Mouse (Mus musculus) layer of hippocampus, adult 2 months (tissue): ENCODE measurements at regions not wholly inside any gene's neighbourhood (a gene's known extent, or its start where the extent isn't known, plus 50 kb on each side); places are given as distances from the start of the nearest gene placed in this dataset.
A peak's percentile ranks its signal among the peaks of the same experiment; 100 is the strongest.

Experiments
- DNase-seq, 2 experiments: peaks; one replicate each; pipeline ENCODE4 v3.0.0; 2022; ENCODE audit warnings: low spot score in 2 of 2
- H3K27ac ChIP-seq: fragments of 200-600 bp; 2 replicates; pipeline ENCODE4 v1.8.1; 2022
- H3K4me3 ChIP-seq: fragments of 200-600 bp; 2 replicates; pipeline ENCODE4 v1.8.1; 2022; ENCODE audit warnings: mild to moderate bottlenecking
- CTCF ChIP-seq: fragments of 200-600 bp; conservative IDR thresholded peaks from 2 replicates; pipeline ENCODE4 v1.8.1; 2022; ENCODE audit warnings: antibody characterized with exemption, mild to moderate bottlenecking, moderate library complexity

- Histone ChIP-seq H3K4me3 (no peak overlapping the region), H3K27ac (no peak overlapping the region)
- TF ChIP-seq CTCF, result no peak
- DNase-seq, result peak in 1 of 2 experiments; percentile 3
Measured at GRCm38 (mm10) chr8:54416691-54417090, 112.7 kb upstream of the Asb5 start.

DNA sequence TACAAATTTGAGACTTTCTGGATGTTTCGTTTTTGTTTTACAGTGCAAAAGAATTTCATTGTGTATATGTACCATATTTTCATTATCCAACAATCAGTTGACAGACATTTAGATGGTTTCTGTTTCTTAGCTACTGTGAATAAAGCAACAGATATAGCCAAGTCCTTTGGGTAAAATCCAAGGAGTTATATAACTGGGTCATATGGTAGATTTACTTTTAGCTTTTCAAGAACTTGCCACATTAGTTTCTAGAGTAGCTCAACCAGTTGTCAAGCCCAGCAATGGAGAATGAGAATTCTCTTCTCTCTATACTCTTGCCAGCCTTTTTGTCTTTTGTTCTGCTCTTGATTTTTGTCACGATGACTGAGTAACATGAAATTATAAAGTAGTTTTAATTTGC lies 111.3 kb upstream of the Asb5 start:
- DNase-seq, result no peak
- H3K27ac ChIP-seq, result no peak overlapping the region
- no peak overlapping the region for H3K4me3 ChIP-seq
- TF ChIP-seq CTCF, result no peak

GRCm38 (mm10) chr8:54420339-54421098 lies 108.9 kb upstream of the Asb5 start:
- no peak for TF ChIP-seq CTCF
- Histone ChIP-seq H3K4me3 (no peak overlapping the region), H3K27ac (no peak overlapping the region)
- no peak for DNase-seq

DNA sequence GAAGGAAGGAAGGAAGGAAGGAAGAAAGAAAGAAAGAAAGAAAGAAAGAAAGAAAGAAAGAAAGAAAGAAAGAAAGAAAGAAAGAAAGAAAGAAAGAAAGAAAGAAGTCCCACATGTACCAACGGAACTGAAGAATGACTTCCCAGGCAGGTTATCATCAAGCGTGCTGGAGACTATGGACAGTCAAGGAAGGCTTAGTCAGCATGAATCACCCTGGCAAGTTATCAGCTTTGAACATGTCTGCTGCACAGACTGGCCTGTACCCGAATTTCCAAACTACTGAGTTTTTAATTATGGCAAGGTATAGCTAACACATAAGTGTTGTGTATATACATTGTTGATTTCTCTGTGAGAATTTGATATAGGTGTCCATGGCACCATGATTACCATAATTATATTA lies 104.3 kb upstream of the Asb5 start:
- no peak overlapping the region for H3K27ac ChIP-seq
- H3K4me3 ChIP-seq, result no peak overlapping the region
- DNase-seq, result no peak
- no peak for TF ChIP-seq CTCF

DNA sequence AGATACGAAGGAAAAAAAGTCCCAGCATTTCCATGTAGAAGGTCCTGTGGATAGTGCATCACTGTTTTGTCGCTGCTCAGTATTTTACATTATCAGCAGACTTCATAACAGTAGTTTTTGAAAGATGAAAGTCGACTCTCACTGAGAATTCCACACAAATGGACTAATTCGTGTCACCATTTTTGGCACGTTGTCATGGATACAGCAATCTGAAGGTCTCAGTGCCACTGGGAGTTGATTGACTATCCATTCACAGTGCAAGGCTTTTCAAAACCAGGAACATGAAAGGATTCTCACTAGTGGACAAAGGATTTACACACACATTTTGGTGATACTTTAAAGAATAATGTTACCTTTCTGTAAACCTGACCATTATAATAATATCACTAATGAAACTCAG lies 93.7 kb upstream of the Asb5 start:
- DNase-seq, result no peak
- TF ChIP-seq CTCF, result no peak
- no peak overlapping the region for H3K27ac ChIP-seq
- H3K4me3 ChIP-seq, result no peak overlapping the region

DNA sequence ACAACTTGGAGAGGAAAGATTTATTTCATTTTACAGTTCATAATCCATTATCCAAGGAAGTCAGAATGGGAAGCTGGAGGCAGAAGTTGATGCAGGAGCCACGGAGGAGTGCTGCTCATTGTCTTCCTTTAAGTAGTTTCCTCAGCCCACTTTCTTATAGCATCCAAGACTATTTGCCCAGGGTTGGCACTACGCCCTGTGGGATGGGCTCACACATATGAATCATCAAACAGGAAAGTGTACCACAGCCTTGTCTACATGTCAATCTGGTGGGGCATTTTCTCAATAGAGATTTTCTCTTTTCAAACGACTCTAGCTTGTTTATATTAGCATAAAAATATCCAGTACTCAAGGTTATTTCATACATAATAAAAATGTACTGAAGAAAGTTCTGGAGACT lies 88.2 kb upstream of the Asb5 start:
- no peak for TF ChIP-seq CTCF
- no peak for DNase-seq
- Histone ChIP-seq H3K4me3 (no peak overlapping the region), H3K27ac (no peak overlapping the region)

GRCm38 (mm10) chr8:54442395-54442794 lies 87.0 kb upstream of the Asb5 start:
- Histone ChIP-seq H3K4me3 (no peak overlapping the region), H3K27ac (no peak overlapping the region)
- no peak for TF ChIP-seq CTCF
- no peak for DNase-seq

GRCm38 (mm10) chr8:54446370-54446769 lies 83.0 kb upstream of the Asb5 start:
- H3K4me3 ChIP-seq, result no peak overlapping the region
- DNase-seq, result no peak
- H3K27ac ChIP-seq, result no peak overlapping the region
- TF ChIP-seq CTCF, result no peak

DNA sequence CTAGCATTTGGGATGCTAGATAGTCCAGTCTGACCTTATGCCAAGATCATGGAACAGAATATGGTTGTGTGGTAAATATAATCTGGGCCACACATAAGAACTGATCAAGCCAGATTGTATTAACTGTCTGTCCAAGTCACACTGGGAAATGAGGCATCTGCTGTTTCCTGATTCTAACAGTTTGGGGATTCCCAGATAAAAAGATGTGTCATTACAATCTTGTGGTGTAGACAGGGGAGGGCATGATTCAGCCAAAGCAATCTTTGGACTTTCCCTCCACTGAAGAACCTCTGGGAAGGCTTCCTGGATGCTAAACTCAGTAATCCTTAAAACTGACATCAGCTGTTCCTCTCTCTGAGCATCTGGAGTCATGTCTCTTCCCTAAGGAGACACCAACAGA lies 79.6 kb upstream of the Asb5 start:
- DNase-seq, result no peak
- H3K4me3 ChIP-seq, result no peak overlapping the region
- H3K27ac ChIP-seq, result no peak overlapping the region
- TF ChIP-seq CTCF, result no peak

DNA sequence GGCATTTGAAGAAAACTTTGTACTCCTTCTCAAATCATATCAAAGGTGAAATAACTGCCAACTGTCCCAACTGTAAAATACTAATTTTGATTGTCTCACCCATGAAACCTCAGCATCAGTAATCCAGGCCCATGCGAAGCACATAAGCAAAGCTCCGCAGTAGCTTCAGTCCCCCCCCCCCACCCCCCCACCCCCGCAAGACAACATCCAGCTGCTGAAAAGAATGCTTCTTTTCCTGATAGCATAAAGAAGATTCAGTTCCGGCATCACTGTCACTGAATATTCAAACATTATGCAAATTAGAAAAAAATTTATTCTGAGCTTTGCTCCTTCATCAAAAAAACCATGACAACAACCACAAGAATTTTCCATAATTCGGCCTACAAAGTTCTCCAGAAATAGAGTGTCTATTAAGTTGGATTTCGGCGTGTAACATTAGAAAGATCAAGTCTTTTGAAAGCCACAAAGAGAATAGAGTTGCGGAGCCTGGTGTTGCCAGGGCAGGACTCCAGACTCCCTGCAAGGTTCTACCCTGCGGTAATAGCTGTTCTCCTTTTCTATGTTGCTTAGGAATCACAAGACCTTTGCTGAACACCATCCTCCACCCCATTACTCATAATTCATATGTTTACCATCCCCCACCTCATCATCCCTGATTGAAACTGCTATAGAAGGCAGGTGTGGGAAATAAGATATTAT lies 77.9 kb upstream of the Asb5 start:
- no peak for DNase-seq

GRCm38 (mm10) chr8:54464977-54465376 lies 64.4 kb upstream of the Asb5 start:
- Histone ChIP-seq H3K27ac (no peak overlapping the region), H3K4me3 (no peak overlapping the region)
- no peak for DNase-seq
- no peak for TF ChIP-seq CTCF

More for the DNA sequence above, 77.9 kb upstream of the Asb5 start:
- Histone ChIP-seq H3K27ac (no peak overlapping the region), H3K4me3 (no peak overlapping the region)
- no peak for TF ChIP-seq CTCF

DNA sequence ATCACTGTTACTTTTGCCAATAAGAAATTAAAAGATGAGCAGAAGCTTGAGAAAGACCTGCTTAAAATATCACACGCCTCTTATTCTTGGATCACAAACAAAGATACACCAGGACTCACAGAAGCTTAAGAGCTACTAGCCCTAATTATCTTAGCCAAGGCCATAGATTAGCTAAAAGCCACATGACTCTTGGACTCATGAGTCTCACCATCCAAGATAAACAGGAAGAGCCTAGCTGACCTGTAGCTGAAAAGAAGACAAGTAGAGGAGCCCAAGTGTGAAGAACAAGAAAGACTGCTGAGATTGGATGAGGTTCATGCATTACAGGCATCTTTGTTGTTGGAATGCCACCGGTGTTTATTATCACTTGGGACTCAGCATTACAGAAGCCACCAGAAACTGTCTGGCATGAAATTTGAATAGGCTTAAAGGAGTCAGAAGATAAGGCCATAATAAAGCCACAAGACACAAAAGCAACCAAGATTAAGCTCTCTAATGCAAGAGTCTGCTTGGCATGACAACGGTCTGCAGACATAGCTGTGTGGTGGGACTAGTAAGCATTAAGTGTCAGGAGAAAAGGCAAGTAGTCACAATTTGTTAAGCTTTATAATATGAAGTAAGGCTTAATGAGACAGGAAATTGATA lies 63.8 kb upstream of the Asb5 start:
- Histone ChIP-seq H3K4me3 (no peak overlapping the region), H3K27ac (no peak overlapping the region)
- no peak for TF ChIP-seq CTCF
- DNase-seq, result no peak
